Mouse (Mus musculus) stomach, embryonic 14.5 days (tissue): ENCODE results near the gene Ttc6. TPM values are rescaled to one million over a fixed set of nuclear protein-coding genes. Genes with fewer than 3 reads are reported as not detected.

ENCODE experiments used
- ATAC-seq: fragments of 200-750 bp; cut with Nextera tagmentation; 2 replicates; pipeline ENCODE4 v1.8.0; 2017; ENCODE audit warnings: low read depth, moderate TSS enrichment; ENCODE audit not compliant: insufficient number of reproducible peaks, insufficient read depth, low FRiP score
- H3K27ac ChIP-seq: fragments of 300-500 bp; sonication (generic); 2 replicates; pipeline ENCODE4 v1.5.1; 2014; ENCODE audit warnings: mild to moderate bottlenecking, low read length, moderate library complexity, mixed read lengths
- H3K27me3 ChIP-seq: fragments of 300-500 bp; sonication (generic); 2 replicates; pipeline ENCODE4 v1.6.1; 2014; ENCODE audit warnings: low read length, control low read depth, mixed read lengths; ENCODE audit not compliant: control insufficient read depth, insufficient read depth
- H3K36me3 ChIP-seq: fragments of 300-500 bp; sonication (generic); 2 replicates; pipeline ENCODE4 v1.6.1; 2014; ENCODE audit warnings: mild to moderate bottlenecking, control low read depth, low read length, moderate library complexity, mixed read lengths; ENCODE audit not compliant: control insufficient read depth, insufficient read depth
- H3K4me1 ChIP-seq: fragments of 300-500 bp; sonication (generic); 2 replicates; pipeline ENCODE4 v1.6.1; 2014; ENCODE audit warnings: low read length, control low read depth, mixed read lengths; ENCODE audit not compliant: control insufficient read depth, insufficient read depth
- H3K4me2 ChIP-seq: fragments of 300-500 bp; sonication (generic); replicated peaks from 2 replicates; pipeline ENCODE4 v1.6.1; 2014; ENCODE audit warnings: low read depth, low read length, control low read depth
- H3K4me3 ChIP-seq: fragments of 300-500 bp; sonication (generic); 2 replicates; pipeline ENCODE4 v1.5.1; 2014; ENCODE audit warnings: low read depth, low read length, control low read depth
- H3K9ac ChIP-seq: fragments of 300-500 bp; sonication (generic); replicated peaks from 2 replicates; pipeline ENCODE4 v1.6.1; 2014; ENCODE audit warnings: low read depth, mild to moderate bottlenecking, control low read depth, low read length, moderate library complexity, mixed read lengths
- H3K9me3 ChIP-seq: fragments of 300-500 bp; sonication (generic); 2 replicates; pipeline ENCODE4 v1.6.1; 2016; ENCODE audit warnings: low read depth, low read length, control low read depth; ENCODE audit not compliant: control insufficient read depth
- WGBS: fragments of 180-500 bp; shearing (Covaris S2); extraction: QIAGEN DNeasy Blood & Tissue Kit; methylation state at CpG from one replicate; pipeline ENCODE4 v1.1.7; 2014; 5-methylcytosine and 5-hydroxymethylcytosine counted together
- polyA plus RNA-seq: library from polyadenylated mRNA; unstranded; fragments of >200 nt; fragmentation: Nextera tagmentation; extraction: Ambion mirVana; gene quantifications from 2 replicates; pipeline ENCODE4 v1.2.1, GENCODE M21; 2014

Ttc6 gene
- polyA plus RNA-seq, 1 experiment from 2014 or later = 11.4 TPM

DNA sequence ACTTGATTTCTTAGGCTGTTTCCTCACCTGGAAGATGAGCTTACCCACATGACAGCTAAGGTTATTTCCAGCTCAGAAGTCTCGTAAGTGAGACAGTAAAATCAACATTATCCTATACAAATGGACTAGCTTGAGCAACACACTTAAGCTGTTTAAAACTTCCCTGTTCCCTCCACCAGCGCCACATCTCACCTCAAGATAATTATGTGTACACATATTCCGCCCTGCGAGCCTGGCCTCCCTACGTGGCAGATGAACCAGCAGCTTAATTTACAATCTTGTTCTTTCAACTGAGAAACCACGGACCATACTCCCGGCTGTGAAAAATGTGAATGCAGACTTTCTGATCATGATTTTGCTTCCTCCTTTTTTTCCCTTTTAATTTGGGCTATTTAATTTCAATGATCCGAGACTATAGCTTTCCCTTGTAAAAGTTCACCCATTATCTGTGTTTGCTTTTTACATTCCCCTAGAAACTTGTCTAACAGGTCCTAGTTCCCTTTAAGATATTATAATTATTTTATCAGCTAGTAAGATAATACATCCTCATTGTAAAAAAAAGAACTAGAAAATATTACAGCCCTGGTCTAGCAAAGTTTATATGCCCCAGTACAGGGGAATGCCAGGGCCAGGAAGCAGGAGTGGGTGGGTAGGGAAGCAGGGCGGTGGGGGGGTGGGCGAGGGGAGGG, 99.2 kb downstream of the Ttc6 start:
- 50% methylated on average over 10 of the region's 10 CpGs for WGBS
- Histone ChIP-seq H3K4me3 (no peak overlapping the region), H3K4me2 (no peak overlapping the region; the same call in 1 of the 2 replicates), H3K36me3 (no peaks in the 10 kb centered on the region), H3K4me1 (no peaks in the 10 kb centered on the region), H3K9ac (no peak overlapping the region), H3K27me3 (no peaks in the 10 kb centered on the region), H3K9me3 (no peaks in the 10 kb centered on the region), H3K27ac (peak overlapping the region; percentile 87; the same call in 1 of the 2 replicates)
- peak; percentile 70 for ATAC-seq

DNA sequence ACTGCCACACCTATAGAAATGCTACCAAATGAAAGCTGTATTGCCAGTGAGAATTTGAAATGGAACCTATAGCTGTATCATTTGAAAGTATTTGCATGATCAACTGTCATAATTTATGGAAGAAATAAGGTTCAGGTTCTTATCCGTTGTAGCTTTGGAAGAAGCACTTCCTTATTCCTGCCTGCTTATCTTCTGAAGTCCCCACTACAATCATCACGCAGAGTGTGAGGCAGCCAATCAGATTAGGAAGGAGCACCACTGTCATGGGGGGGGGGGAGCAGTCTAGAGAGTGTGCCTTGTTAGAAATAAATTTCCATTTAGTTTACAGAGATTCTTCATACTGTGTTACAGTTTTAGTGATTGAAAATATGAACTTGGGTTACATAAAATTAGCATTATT, 108.5 kb downstream of the Ttc6 start:
- H3K4me2 ChIP-seq = no peak overlapping the region
- H3K9me3 ChIP-seq = no peaks in the 10 kb centered on the region
- H3K27me3 ChIP-seq = no peaks in the 10 kb centered on the region
- no peak overlapping the region for H3K9ac ChIP-seq
- ATAC-seq = no peak
- H3K4me3 ChIP-seq = no peak overlapping the region
- H3K27ac ChIP-seq = no peak overlapping the region
- 78% methylated on average over 2 of the region's 2 CpGs for WGBS
- H3K4me1 ChIP-seq = no peaks in the 10 kb centered on the region
- no peaks in the 10 kb centered on the region for H3K36me3 ChIP-seq

DNA sequence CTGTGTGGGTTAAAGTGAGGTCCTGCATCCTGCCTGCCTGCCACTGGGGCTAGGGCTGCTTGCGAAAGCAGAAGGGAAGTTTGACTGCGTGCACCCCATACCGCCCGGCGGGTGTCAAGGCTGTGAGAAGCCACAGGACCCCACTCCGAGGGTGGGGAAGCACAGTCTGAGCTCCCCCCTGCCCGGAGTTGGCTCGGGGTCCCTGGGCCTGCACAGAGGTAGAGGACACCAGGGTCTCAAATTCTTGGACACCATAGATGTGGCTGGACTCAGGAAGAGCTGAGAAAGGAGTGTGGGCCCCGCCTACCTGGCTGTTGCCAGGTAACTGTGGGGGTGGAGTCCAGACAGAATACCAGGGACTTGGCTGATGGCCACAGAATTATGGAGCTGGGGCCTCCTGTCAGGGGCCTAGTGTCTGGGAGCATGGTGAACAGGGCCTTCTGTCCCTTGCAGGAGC, 121.1 kb downstream of the Ttc6 start:
- Histone ChIP-seq H3K27ac (no peak overlapping the region), H3K4me2 (no peak overlapping the region), H3K4me1 (peaks cover 4% of the 10 kb centered on the region; the same call in 1 of the 2 replicates), H3K9me3 (no peaks in the 10 kb centered on the region), H3K27me3 (no peaks in the 10 kb centered on the region), H3K9ac (no peak overlapping the region), H3K4me3 (no peak overlapping the region), H3K36me3 (no peaks in the 10 kb centered on the region)
- WGBS = 34% methylated on average over 9 of the region's 9 CpGs
- ATAC-seq = peak; percentile 82

DNA sequence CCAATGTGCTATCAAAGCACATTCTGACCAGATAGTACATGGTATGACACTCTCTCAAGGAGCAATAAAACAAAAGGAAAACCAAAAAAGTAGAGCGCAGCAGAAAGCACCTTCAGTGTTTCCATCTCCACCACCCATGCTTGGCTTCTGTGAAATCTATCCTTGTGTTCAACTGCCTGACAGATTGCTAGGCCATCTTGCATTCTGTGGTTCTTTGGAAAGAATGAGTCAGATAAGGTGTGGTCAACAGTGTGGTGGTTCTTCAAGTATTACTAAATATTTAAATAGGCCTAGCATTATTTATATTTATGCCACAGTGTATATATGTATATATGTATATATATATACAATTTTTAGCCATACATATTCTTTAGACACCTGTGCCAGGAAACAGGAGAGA, 146.1 kb downstream of the Ttc6 start:
- H3K27ac ChIP-seq = no peak overlapping the region
- H3K27me3 ChIP-seq = no peaks in the 10 kb centered on the region
- H3K4me2 ChIP-seq = no peak overlapping the region
- H3K36me3 ChIP-seq = no peaks in the 10 kb centered on the region
- 89% methylated on average over 1 of the region's 1 CpGs for WGBS
- H3K4me3 ChIP-seq = no peak overlapping the region
- ATAC-seq = no peak
- no peaks in the 10 kb centered on the region for H3K9me3 ChIP-seq
- H3K9ac ChIP-seq = no peak overlapping the region
- H3K4me1 ChIP-seq = no peaks in the 10 kb centered on the region

DNA sequence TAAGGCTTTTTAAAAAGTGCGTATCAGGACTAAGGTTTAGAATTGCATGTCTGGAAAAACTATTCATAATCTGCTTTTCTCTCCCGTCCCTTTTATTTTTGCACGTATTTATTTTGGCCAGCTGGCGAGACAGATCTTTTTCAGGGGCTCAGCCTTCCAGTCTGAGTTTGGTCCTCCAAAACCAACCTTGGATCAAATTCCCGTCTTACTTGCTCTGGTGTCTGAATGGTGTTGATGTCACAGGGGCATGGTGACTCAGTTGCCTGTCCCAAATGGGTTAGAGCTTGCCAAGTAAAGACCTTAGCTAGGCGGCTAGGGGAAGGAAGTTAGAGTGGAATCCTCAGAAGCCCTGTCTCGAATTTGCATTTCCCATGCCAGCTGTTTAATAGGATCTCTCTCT, 200.8 kb downstream of the Ttc6 start:
- no peak overlapping the region for H3K27ac ChIP-seq
- ATAC-seq = no peak
- H3K9me3 ChIP-seq = no peaks in the 10 kb centered on the region
- no peak overlapping the region for H3K9ac ChIP-seq
- H3K4me1 ChIP-seq = no peaks in the 10 kb centered on the region
- no peaks in the 10 kb centered on the region for H3K36me3 ChIP-seq
- no peak overlapping the region for H3K4me3 ChIP-seq
- H3K4me2 ChIP-seq = no peak overlapping the region
- H3K27me3 ChIP-seq = no peaks in the 10 kb centered on the region
- WGBS = 70% methylated on average over 7 of the region's 7 CpGs

DNA sequence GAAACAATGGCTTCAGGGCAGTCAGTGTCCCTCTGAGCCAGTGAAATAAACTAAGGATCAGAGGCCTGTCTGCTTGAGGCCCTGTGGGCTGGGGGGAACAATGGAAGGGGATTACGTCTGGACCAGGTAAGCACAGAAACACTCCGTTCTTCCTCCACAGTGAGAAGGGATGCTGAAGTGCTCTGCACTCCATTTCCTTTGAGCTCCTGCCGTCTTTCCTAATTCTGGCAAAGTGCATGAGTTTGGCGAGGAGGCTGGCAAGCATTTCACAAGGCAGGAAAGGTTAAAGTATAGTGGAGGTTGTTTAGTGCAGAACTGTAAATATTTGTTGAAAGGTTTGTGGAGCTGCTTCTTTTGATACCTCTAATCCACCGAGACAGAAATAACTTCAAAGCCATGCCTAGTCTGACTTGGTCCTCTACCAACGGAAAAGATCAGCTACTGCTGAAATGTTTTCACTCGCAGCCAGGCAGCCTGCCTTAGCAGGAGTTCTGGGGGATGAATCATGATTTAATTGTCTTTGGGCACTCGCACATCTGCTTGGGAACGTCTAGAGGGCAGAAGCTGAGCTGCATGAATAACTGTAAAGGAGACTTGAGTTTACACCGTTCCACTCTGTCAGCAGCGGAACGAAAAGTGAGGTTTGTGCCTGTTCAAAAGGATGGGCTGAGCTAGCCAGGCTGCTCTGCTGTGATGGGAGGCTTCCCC, 212.5 kb downstream of the Ttc6 start:
- Histone ChIP-seq H3K27ac (no peak overlapping the region), H3K9me3 (no peaks in the 10 kb centered on the region), H3K4me2 (no peak overlapping the region; the same call in 1 of the 2 replicates), H3K4me3 (no peak overlapping the region), H3K27me3 (no peaks in the 10 kb centered on the region), H3K36me3 (no peaks in the 10 kb centered on the region), H3K4me1 (peaks cover 2% of the 10 kb centered on the region; the same call in 1 of the 2 replicates), H3K9ac (no peak overlapping the region)
- 12% methylated on average over 12 of the region's 12 CpGs for WGBS
- 0 out of 2 replicates have a peak, but pooled peaks have one; percentile 49 for ATAC-seq

DNA sequence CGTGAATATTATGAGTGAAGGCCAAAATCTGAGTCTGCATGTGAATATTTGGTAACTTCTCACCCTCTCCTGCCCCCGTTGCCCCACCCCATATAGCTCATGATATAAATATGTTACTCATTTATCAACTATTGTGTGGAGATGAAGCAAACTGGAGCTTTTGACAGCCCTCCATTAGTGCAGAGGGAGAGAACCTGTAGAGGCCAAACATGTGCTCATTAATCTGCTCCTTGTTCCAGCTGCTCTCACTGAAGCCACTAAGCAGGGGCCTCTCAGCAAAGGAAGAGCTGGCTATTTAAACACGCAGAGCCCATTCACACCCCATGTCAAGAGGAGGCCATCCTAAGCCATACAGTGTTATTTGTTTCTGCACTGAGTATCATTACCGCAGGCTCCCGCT, 218.0 kb downstream of the Ttc6 start:
- H3K4me2 ChIP-seq = no peak overlapping the region

DNA sequence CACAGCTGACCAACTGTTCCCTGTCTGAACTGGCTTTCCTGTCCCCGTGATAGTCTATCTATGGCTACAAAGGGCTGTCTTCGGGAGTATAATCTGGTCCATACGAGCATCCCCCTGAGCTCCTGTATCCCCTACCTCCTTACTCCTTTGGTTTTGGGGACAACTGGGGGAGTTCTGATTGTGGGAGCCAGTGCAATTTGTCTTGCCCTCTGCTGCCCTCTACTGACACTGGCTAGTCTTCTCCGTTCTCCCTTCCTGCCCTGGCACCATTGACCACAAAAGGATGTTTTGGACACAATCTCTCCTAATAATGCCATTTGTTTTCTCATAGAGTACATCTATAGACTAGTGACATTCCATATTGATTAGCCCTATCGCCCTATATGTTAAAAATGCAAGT, 223.6 kb downstream of the Ttc6 start:
- WGBS = 27% methylated on average over 5 of the region's 5 CpGs
- ATAC-seq = peak; percentile 71; the same call in 1 of the 2 replicates
- no peak overlapping the region for H3K27ac ChIP-seq

More for the DNA sequence above, 218.0 kb downstream of the Ttc6 start:
- Histone ChIP-seq H3K9me3 (no peaks in the 10 kb centered on the region), H3K27me3 (no peaks in the 10 kb centered on the region), H3K27ac (no peak overlapping the region), H3K4me3 (no peak overlapping the region), H3K9ac (no peak overlapping the region), H3K36me3 (no peaks in the 10 kb centered on the region), H3K4me1 (no peaks in the 10 kb centered on the region)
- peak; percentile 74; the same call in 1 of the 2 replicates for ATAC-seq
- 43% methylated on average over 5 of the region's 5 CpGs for WGBS

More for the DNA sequence above, 223.6 kb downstream of the Ttc6 start:
- Histone ChIP-seq H3K27me3 (no peaks in the 10 kb centered on the region), H3K4me2 (no peak overlapping the region), H3K4me3 (no peak overlapping the region), H3K9ac (no peak overlapping the region), H3K4me1 (no peaks in the 10 kb centered on the region), H3K36me3 (no peaks in the 10 kb centered on the region), H3K9me3 (no peaks in the 10 kb centered on the region)
